Mouse (Mus musculus) lung, postnatal 14 days (tissue): ENCODE data around the gene Astn1.
A peak's percentile ranks its signal among the peaks of the same experiment; 100 is the strongest.

Experiments used
- DNase-seq: peaks from one replicate; pipeline ENCODE4 v3.0.0; 2021

The Astn1 gene

DNA sequence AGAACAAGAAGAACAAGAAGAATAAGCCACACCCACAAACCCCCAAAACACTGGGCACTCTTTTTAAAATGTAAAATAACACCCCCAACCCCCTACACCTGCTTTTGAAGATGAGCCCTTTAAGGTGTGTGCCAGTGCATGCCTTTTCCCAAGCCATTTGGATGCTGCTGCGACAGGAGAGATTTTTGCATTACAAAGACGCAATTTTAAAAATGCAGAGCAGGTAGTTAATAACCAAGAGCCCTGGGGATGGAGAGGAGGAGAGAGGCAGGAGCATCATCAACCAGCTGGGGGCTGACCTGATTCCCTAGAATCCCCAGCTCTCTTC is at the start of gene Astn1:
Gene Astn1, plus strand, starts transcription at position 310 of the 328 bp plus-strand sequence.
- DNase-seq = no peak

DNA sequence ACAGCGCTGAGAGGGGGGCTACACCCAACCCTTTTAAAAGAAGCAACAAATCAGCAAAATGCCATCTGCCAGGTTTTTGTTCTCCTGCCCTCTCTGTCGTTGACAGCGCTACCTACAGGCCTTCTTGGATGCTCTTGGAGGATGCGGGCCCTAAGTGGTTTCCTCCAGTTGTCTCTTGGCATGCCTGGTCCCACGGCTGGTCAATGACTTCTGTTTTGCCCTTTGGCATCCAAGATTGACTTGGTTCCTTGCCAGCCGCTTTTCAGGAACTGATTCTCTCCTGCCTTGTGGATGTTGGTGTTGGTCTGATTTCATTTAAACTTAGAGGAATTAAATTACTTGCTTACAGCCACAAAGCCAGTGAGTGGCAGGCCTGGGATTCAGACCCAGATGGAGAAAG is 38.7 kb upstream of the Astn1 start:
- no peak for DNase-seq

DNA sequence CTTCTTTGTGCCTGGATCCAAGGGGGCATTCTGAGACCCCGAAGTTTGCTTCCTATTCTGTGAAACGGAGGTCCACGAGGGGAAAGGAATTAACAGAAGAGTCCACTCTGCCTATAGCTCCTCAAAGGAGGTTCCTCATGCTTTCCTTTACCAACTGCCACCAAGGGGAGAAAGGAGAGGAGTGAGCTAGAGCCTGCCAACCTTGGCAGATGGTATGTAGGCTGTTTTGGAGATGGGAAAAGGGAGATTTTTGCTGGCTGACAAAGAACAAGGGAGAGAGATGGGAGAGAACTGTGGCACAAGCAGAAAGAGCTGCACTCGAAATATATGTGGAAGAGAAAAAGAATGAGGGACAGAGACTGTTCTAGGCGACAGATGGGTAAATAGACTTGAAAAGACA is 33.9 kb upstream of the Astn1 start:
- no peak for DNase-seq

DNA sequence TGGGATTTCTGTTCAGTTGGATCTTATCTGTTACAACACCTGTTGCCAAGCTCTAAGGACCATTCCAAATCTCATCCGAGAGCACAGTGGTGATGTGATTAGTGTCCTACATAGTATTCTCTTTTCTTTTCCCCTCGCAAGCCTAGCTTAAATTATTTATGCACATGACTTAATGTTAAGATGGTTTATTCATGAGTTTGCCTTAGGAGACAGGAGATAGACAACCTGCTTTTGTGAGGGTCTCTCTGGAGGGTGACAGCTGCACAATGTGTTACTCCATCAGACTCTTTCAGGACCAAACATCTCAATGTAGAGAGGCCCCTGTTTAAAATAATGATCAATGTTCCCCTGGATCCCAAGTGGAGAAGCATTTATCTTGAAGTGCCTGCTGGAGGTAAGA is 33.2 kb upstream of the Astn1 start:
- no peak for DNase-seq

DNA sequence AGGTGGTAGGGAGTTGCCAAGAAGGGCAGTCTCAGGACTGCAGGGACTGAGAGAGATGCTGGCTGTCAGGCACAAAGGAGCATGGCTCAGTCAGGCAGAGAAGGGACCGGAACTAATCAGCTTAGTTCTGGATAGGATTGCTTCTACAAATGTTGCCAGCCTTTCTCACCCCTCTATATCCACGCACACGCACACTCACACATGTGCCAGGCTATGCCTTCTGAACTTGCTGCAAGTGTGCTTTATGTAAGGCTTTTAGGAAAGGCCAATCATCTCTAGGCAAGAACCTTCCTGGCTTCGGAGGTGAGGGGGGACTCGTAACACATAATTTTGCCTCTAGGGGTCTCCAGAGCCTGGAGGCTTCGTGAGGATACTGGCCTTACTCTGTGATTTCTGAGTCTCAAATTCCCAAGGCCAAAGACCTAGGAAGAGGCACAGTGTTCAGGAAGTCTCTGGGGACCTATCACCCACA is 18.8 kb upstream of the Astn1 start:
- DNase-seq = no peak

DNA sequence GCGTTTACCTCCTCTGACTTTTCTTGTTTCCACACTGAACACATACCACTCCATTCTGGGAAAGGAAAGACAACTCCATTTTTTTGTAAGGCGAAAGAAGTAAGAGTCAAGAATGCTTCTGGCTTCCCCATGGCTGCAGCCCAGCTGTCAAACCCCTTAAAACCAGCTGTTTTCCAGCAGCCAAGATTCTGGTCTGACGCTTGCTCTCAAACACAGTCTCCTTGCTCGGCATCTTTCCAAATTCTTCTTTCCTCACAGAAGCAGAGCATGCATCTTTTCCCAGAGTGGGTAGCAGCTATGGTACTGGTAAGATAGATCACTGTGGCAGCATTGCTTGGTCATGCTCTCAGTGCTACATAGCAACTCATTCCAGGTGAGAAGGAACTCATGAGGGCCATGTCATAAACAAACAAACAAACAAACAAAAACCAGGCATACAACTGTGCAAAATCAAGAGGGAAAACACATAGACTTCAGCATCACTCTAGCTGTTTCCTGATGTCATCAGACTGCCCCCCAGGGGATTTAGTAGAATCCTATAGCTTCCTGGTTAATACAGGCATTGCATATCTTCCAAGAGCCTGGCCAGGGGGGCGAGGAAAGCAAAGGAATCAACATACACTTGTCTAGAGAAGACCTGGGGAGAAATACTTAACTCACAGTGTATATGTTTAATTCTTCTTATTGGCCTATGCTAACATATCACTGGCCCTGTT is 8.3 kb upstream of the Astn1 start:
- DNase-seq = peak; percentile 5

DNA sequence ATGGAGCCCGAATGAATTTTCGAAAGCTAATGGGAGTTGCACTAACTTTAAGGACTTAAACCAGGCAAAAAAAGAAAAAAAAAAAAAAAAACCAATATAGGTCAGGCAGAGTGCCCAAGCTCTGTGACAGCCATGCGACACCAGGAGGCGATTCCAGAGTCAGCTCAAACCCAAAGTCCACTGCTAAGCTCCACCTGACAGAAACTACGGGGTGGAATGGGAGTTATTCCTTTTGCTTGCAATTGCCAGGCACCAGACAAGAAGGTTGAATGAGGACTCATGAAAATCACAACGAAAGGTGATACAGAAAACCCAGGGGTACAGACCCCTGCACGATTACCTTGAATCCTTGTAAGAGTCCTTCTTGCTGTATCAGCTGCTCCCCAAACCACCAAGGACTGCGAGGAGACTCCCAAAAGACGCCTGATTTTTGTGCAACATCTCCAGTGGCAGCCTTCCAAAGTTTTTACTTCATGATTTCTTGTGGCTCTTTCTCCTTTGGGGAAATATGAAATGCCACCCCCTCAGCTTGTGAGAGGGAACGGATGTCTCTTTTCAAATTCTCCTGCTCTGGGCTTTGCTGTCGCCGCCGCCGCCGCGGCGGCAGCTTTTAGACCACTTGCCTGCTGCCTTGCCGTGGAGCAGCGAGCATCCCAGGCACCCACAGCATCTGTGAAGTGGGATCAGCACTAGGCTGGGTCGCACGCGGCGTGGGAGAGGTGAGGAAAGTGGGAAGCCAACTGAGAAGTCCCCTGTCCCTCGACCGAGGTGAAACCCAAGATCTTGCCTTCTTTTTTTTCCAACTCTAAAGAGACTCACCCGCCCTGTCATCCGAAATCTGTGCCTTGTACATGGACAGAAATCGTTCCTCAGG is 6.7 kb upstream of the Astn1 start:
- DNase-seq = peak; percentile 1

DNA sequence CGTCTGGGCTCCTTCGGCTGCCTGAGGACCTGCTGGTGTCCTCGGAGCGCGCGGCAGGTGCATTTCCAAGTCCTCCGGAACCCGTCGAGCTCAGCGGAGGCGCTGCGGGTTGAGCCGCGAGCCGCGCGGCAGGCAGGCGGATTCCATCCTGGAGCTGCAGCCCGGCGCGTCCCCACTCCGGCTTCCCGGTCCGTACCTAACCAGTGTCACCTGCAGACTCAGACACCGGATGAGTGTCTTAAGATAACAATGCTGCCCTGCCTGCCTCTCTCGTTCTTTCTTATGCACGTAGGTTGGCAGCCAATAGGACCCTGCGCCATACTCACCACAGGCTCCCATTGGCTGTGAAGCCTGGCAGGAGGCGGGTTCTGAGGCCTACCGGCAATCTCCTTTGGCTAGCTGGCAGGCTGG is 6.0 kb upstream of the Astn1 start, which contains the start of gene Brinp2:
Gene Brinp2, minus strand, starts transcription at position 276 of the 411 bp plus-strand sequence.
- DNase-seq = peak; percentile 55

DNA sequence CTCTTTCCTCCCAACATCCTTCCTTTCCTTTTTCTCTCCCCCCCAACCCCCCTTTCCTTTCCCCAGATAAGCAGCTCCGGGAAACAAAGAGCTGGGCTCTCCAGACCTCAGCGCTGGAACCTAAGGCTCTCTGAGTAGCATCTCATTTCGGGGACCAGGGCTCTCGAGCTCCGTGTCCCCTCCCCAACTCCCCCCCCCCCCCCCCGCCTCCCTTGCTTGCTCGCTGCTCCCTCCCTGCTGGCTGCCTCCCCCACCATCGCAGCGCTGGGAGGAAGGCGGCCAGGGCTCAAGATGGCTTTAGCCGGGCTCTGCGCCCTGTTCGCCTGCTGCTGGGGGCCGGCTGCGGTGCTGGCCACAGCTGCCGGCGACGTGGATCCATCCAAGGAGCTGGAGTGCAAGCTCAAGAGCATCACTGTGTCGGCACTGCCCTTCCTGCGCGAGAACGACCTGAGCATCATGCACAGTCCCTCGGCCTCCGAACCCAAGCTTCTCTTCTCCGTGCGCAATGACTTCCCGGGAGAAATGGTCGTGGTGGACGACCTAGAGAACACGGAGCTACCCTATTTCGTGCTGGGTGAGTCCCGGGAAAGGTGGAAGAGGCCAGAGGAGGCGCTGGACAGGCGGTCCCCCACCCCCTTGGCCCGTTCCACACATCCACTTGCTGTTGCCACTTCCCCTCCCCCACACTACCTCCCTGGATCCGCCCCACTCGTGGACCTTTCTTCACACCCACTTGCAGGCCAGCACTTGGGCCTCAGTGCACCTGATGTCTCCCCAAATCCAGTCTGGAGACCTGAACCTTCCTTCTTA is 424 bp downstream of the Astn1 start:
- DNase-seq = no peak

DNA sequence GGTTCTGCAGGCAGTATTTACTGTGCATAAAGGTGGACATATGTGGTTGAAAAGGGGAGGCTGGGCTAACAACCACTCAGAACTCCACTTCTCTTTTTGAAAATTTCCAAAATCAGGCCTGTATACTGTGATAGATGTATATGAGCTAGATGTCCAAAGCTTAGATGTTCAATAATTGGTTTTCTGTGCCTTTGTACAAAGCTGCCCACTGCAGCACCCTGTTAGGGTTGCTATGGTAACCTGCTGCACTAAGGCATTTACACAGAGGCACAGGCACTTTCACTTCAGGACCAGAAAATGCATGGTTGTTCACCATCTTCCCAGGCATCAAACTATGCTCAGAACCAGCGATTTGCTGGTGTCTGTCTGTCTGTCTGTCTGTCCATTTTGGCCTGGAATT is 2.4 kb downstream of the Astn1 start:
- DNase-seq = no peak

DNA sequence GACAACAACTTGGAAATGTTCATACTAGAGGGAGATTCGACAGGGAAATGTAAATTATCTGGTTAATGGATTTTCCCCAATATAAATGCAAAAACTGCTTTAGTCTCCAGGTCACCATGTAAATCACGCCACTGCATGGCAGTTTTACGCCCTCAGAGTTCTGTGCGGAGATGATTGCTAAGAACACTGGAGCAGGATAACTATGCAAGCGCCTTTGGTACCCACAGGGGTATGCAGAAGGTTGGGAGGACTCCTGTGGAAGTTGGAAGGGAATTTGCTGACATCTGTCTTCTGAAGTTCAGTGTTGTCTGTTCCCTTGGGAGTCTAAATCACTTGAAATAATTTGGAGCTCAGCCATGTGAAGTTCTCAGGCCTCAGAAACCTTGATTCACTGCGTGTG is 20.2 kb downstream of the Astn1 start:
- no peak for DNase-seq

DNA sequence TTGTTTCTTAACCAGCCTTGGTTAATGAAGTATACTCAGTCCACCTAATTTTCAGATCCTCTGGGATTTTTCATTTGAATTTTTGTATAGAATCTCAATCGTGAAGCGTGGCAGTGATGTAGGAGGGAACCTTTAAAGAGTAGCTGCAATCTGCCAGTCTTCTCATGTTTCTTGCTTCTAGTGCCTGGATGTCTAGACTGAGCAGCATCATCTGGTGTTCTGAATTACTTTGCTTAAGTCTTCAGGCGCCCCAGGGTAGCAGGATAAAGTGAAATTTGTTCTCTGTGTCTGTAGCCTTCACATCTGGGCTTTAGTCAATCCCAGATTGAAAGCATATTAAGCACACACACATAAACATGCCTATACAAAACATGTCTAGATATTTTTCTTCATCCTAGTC is 21.1 kb downstream of the Astn1 start:
- DNase-seq = no peak

DNA sequence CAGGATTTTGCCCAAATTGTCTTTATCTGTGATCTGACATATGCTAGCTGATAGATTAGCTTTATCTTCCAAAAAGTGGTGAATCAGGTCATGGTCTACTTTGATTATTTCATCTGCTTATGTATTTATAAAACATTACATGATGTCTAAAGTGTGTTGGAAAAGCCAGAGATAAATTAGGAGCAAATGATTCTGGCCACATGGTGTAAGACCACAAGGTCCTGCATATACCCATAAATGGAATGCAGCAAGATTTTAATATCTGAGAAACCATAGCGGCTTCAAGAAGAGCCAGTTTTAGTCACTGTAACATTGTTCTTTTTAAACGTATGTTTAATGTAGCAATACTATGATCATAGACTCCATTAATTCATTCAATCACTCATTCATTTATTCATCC is 23.2 kb downstream of the Astn1 start:
- DNase-seq = no peak

DNA sequence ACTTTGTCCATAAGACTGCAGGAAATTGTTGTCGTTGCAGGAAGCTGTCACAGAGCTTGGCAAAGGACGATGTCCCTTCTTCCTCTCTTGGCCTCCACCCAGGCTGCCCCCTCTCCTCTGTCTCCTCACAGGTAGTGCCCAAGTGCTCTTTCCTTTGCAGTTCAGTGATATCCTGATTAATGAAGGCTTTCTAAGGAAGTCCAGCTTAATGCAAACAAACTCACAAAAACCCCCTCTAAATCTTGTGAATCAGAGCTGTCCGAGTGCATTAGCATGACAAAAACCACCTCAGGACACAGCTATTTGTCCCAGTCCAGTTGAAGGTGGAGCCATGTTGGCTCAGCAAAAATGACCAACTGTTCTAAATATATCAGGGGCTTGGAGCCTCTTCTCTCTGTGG is 24.7 kb downstream of the Astn1 start:
- DNase-seq = no peak

DNA sequence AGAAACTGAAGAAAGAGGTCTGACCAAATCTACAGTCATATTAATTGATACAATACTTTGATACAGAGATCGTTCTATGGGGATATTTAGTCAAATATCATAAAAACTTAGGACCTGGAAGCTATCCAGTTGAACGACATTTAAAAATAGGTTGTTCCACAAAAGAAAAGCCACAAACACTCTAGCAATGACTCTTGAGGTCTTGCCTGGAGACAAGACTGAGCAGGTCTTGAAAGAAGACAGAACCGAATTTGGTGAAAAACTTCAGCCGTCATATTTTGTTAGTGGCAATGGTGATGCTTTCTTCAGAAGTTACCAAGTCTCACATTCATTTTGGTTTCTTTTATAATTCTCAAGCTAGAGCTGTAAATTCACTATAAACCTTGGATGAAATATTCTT is 26.9 kb downstream of the Astn1 start:
- no peak for DNase-seq

DNA sequence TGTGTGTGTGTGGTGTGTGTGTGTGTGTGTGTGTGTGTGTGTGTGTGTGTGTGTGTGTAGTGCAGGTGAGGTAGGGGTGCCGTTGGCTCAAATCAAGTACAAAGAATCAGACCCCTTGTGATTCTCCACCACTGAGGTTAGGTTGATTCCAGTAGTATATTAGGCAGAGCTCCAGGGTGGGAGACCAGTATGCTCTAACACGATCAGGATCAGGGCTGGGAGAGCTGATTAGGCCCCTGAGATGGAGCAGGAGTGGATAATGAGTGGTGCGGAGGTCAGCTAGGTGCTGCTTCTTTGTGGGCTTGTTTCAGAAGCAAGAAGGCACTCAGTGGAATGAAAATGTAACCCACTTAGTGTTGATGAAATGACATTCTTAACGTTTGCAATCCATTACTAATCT is 28.6 kb downstream of the Astn1 start:
- no peak for DNase-seq

DNA sequence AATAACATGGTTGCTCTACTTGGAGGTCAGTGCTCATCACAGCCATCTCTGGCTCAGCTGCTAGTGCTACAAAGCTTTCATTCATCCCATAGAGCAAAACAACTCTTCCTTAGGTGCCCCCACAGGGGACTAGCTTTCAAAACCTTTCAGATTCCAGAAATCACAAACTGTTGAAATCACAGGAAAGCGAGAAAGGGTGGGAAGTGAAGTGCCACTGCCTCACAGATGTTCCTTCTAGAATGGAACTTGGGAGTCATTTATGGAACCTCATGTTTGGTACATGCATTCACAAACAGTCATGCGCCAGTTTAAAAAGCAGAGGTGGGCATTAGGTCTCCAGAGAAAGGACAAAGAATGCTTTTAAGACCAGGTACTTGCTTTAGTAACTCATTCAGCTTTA is 35.0 kb downstream of the Astn1 start:
- DNase-seq = no peak

DNA sequence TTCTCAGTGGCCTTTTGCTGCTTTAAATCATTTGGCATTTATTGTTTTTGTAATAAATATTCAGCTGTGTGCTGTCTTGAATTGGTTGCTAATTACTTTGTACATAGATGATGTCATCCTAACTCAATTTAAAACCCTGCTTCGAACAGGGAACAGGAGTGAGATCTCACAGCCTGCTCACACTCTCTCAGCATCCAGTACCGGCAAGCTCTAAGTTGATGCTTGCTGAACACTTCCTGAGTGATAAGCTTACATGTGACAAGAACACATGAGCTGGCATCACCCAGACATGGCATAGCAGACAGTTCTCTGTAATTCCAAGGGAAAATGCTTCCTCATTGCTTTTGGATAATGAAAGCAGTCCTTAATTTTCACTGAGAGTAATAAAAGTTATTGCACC is 38.8 kb downstream of the Astn1 start:
- DNase-seq = no peak

DNA sequence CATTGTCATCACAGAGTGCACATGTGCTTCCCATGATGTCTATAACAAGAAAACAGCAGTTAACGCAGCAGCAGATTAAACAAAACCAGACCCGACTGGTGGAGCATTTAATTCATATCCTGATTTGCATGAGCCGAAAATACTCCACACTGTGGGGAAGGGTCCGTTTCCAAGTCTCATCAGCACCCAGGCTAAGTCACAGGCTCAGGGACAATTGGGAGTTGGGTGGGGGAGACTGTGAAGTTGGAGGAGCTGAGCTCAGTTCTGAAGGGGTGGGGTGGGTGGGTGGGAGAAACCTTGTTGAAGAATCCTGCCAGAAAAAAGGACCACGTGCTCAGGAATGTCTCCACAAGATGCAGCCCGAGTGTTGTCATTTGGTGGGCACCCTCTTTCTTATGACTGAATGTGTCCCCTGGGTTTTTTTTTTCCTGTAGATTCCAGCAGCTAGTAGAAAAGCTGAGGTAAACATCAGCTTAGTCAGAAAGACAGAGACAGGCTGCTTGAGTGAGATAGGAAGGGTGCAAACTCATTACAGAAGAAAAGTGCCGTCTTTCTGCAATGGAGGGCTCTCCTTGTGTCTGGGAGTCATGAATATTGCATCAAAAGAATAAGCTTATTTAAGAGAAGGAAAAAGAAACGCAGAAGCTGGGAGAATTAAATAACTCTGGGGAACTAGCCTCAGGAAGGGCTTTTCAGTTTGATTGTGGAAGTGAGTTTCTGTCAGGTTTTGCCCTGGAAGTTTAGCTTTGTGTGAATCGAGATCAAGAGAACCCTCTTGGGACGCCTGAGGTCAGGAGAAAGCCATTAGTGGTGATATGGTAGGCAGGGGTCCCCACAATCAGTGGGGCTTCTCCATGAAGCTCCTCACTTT is 44.1 kb downstream of the Astn1 start:
- DNase-seq = no peak

DNA sequence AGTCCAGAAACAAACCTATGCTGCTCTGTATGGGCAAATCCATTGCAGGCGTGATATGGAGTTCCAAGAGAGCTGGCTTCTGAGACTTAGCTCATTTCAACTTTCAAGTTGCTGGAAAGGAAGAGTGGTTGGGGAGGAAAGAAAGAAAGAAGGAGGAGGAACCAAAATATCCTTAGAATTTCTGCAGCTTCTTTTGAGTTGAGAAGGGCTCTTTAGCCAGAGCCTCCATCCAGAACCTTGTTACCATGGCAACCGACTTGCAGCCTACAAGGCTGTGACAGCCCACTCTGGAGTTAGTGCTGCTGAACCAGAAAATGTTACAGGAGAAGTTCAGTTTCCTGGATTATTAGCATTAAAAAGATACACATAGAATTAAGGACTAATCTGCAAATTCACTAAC is 46.1 kb downstream of the Astn1 start:
- no peak for DNase-seq

DNA sequence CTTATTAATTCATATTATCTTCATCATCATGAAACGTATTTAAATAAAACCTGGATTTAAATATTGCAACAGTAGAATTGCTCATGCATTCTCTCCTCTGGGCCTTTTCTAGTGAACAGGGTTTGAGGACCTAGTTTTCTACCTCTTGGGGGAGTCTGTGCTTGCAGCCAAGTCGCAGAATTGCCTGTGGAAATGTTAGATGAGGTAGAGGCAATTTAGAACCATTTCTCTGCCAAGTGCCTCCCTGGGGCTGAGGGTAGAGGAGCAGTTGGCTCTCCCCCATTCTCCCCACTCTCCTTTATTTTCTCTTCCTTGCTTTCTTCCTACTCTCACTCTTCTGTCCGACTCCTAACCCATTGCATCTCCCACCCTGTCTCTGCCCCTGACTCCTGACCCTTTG is 49.1 kb downstream of the Astn1 start:
- DNase-seq = no peak

DNA sequence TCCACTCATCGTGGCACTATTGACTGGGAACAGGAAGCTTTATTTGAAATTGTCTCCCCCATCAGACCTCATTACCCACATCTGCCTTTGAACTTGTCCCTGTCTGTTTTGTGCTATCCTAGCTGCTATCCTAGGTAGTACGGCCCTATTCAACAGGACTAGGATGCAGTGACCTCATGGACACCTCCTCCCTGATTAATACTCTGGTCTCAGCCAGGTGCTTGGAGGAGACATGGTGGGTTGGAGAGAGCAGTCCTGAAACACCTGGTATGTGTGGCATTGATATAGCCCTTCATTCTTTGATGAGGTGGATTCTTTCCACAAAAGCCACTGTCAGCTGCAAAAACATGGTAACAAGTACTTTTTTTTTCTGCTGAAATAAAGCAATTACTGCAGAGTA is 52.1 kb downstream of the Astn1 start:
- DNase-seq = no peak

DNA sequence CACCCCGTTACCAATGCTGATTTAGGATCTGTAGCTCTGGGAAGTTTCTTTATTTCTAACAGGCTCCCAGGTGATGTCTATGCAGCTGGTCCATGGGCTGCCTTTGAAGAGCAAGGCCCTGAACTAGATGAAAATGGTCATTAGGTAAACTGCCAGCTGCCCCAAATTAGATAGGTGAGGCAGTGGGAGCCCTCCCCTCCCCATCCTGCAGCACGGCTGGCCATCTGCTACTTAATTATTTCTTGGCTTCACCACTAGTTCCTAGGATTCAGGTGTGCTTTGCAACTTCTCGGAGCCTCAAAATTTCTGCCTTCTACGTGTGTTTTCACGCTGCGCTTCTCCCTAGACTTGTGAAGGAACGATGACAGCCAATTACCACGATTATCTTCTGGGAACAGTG is 59.4 kb downstream of the Astn1 start:
- DNase-seq = no peak
